Mouse (Mus musculus) skeletal muscle tissue, adult 2 months (tissue): ENCODE data around the gene Gm49510.
A peak's percentile ranks its signal among the peaks of the same experiment; 100 is the strongest.

Experiments used
- DNase-seq: peaks from one replicate; pipeline ENCODE4 v3.0.0-alpha.2; 2012; ENCODE audit warnings: low read depth, low spot score

The Gm49510 gene

DNA sequence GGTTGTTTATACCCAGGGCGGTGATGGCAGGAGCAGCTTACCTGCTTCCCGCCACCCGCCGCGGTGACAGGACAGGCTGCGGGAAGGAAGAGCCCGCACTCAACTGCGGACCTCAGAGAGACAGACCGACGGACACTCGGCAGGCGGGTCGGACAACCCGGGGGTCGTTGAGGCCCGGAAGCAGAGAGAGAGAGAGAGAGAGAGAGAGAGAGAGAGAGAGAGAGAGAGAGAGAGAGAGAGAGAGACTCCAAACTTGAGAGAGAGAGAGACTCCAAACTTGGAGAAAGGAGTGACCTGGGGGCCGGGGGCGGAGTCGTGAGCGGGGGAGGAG lies at the start of gene Gm49510:
Gene Gm49510, plus strand, starts transcription at position 259 of the 331 bp plus-strand sequence.
- no peak for DNase-seq

DNA sequence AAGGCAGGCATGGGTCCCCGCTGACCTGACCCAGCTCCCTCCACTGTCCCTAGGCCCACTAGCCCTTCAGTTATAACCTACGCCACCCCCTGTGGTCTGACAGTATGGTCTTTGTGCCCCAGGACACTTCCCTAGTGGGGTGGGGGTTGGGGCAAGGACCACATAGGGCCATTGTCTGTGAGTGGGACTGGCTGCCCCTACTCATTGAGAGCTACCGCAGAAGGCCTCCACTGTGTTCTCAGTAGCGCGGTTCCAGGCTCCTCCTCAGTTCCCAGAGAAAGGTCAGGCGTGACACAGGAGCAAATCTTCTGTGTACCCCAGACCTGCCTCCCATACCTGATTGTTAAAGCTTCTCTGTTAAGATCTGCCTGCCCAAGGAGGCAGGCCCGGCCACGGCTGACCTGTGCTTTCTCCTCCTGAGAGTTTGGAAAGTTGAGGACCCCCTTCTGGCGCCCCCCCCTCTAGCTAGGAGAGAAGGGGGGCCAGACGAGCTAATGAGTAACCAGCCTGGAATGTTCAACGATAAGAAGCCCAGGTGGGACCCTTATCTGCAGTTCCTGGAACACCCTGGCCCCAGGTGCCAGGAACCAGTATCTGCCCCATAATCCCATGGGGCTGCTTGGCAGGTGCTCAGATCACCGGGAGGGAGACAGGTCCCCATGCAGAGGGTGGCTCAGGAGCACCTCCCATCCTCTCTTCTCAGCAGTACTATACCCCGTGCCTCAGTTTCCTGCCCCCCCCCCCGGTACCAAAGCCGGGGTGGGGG lies 49.2 kb upstream of the Gm49510 start:
- no peak for DNase-seq

DNA sequence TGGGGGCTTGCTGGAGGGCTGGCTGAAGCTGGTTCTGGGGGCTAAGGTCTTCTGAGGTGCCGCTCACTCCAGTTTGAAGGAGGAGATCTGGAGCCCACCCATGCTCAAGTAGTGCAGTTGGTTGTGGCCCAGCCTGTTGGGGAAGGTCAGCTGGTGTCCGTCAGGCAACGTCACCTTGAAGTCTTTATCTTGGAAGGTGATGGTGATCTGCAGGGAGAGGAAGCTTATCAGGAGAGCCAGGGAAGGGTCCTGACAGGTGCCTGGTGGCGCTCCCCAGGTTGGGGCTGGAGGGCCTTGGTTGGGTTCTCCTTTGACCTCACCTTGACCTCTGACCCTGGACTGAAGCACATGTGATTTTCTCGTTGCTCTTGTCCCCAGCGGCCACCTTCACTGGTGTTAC lies 48.5 kb upstream of the Gm49510 start:
- no peak for DNase-seq

DNA sequence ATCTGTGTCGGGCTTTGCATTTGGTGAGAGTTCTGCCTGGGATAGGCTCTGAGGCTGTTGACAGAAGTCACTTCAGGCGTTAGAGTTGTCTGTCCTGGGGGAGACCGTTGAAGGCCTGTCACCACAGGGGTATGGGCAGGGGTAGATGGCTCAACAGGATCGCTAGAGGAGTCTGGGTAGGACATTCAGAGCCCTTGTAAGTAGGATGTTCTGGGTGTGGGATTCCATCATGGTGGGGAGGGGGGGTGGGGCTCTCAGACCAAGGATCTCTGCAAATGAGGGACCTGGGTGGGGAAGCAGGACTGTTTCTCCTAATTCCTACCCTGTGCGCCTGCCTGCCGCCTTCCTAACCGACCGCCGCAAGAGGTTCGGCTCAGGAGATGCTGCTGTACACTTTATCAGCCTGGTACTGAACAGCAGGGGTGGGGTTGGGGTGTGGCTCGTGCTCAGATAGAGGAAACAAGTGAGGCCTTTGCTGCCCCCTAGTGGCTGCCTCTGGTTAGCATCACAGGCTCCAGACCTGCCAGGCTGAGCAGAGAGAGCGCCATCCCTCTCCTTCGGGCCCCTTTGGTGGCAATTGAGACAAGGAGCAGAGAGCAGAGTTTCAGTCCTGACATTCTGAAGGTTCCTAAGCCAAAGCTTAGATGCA lies 47.8 kb upstream of the Gm49510 start:
- peak; percentile 79 for DNase-seq

- no peak for DNase-seq
These were observed 44.0 kb upstream of the Gm49510 start, which contains the start of gene Lgals2 for GRCm38 (mm10) chr15:78855303-78855965. Lgals2 (minus strand) TSS chr15:78855529.

GRCm38 (mm10) chr15:78857009-78857408 lies 42.5 kb upstream of the Gm49510 start:
- peak; percentile 74 for DNase-seq

DNA sequence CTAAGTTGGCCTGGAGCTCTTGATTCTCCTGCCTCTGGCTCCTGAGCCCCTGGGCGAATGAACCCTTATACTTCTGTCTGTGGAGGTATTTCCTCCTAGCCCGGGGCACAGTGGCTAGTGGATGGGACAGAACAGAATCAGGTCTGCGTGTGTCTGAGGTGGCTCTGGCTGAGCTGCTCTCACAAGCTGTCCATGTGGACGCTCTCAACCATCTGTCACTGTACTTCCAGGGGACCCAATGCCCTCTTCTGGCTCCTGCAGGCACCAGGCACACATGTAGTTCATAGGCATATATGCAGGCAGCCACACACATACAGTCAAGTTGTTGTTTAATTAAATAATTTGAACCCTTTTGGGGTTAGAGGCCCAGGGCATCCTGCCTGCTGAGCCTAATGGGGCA lies 40.2 kb upstream of the Gm49510 start:
- no peak for DNase-seq

- no peak for DNase-seq
These were observed 39.8 kb upstream of the Gm49510 start for GRCm38 (mm10) chr15:78859714-78860113.

GRCm38 (mm10) chr15:78862280-78862679 lies 37.2 kb upstream of the Gm49510 start:
- DNase-seq = no peak

DNA sequence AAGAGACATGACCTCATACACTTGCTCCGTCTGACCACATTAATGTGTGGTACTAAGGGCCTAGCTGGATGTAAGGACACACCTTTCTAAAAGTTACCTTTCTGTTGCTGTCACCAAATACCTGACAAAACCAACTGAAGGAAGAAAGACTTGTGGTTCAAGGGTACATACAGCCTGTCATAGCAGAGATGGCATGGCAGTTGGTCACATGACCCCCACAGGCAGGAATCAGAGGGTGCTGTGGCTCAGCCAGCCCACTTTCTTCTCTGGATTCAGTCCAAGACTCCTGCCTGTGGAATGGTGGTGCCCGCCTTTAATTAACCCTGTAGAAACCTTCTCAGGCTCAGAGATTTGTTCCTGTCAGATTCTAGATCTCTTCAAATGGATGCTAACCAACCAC lies 36.3 kb upstream of the Gm49510 start:
- no peak for DNase-seq

DNA sequence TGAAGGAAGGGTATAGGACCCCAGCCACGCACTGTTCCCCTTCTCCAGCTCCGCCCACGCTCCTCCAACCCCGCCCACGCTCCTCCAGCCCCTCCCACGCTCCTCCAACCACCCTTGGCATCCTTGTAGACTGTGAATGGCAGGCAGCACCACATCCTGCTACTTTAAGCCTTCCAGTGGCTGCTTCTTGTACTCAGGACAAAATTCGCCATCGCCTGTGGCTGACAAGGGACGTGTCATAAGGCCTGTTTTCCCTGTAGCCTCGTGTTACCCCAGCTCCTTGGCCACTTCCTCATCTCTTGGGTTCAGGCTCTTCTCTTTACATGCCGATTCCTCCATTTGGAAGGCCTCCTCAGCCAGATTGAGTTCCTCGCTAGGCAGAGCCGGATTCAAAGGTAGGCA lies 35.6 kb upstream of the Gm49510 start:
- no peak for DNase-seq

GRCm38 (mm10) chr15:78868398-78868797 lies 31.1 kb upstream of the Gm49510 start:
- DNase-seq = no peak

DNA sequence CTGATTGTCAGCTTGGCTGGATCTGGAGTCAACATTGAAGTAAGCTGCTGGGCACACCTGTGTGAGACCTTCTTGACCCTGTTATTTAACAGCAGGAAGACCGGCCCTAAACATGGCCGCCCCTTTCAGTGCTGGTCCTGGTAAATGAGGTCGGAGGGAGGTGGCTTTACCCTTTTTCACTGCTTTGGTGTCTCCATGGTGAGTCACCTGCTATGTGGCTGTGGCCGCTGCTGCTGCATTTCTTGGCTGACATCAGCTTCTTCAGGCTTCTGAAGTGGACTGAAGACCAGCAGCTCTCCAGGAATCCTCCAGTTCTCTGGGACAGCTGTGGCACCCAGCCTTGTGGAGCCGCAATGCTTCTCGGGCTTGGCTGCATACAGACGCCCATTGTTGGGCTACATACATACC lies 30.6 kb upstream of the Gm49510 start:
- DNase-seq = no peak

DNA sequence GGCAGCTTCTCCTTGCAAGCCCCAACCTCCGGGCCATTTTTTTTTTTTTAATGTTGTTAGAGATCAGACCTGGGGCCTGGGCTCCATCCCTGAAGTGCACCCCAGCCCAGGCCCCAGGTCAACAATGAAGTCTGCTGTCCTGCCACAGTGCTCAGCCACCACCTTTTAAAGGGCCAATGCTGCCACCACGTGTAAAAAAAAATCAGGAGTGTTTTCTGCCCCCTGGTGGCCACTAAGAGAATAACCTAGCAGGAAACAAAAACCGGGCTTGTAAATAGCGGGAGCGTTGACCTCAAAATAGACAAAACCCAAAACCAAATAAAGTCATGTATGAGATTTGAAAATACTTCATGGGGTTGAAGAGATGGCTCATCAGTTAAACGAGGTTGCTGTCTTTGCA lies 29.7 kb upstream of the Gm49510 start:
- DNase-seq = peak; percentile 56

GRCm38 (mm10) chr15:78872021-78872608 lies 27.4 kb upstream of the Gm49510 start:
- DNase-seq = no peak

DNA sequence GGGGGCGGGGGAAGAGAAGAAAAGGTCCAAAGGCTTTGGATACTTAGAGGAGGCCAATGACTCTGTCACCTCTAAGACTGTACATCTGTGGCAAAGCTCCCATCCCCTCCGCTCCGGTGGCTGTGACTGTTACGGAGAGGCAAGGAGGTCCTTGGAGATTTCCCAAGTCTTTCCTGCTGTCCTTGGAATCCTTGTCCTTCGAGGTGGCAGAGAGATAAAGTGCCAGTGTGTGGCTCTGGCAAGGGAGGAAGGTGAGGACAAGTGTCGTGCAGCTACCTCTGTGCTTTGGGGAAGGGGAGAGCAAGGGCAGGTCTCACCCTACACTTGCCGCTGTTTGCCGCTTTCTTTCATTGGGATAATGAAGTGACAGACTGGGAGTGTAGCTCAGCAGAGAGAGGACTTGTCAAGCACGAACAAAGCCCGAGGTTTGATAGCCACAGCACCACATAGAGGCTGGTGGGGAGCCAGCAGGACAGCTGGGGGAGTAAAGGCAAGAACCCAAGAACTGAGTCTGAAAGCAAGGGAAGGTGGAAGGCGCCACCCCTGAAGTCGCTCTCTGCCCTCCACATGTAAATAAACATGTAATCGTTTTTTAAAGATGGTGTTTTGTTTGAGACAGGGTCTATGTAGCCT lies 25.5 kb upstream of the Gm49510 start:
- DNase-seq = no peak

DNA sequence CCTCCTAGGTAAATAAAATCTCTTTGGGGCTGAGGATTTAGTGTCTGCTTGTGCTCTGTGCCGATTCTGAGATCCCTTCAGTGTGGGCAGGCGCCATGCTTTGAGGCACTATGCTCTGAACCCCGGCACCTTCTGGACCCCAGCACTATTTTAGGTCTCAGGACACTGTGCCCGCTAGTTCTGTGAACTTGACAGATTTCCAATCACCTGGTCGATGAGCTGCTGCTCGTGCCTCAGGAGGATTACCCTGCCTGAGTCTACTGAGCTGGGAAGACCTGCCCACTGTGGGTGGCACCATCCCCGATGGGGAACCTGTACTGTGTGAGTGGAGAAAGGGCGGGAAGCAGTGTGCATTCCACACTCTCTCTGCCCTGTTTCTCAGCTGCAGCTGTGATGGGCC lies 24.5 kb upstream of the Gm49510 start:
- no peak for DNase-seq

- DNase-seq = no peak
These were observed 23.9 kb upstream of the Gm49510 start for GRCm38 (mm10) chr15:78875537-78875936.

DNA sequence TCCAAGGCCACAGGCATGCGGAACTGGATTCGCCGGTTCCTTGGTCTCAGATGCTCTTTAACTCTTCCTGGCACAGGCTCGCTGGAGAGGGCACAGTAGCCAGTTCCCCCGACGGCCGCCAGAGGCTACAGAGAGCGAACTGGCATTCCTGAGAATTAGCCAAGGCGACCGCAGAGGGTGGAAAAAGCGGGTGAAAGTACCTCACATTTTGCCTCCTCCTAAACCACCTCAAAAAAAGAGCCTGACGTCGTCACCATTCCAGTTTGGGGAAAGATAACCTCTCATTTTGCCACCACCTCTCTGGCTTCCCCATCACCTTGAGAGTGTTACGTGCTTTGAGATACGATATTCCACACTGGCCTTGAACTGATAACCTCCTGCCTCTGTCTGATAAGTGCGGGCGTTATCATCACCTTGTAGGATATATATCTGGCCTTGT lies 23.2 kb upstream of the Gm49510 start:
- no peak for DNase-seq

DNA sequence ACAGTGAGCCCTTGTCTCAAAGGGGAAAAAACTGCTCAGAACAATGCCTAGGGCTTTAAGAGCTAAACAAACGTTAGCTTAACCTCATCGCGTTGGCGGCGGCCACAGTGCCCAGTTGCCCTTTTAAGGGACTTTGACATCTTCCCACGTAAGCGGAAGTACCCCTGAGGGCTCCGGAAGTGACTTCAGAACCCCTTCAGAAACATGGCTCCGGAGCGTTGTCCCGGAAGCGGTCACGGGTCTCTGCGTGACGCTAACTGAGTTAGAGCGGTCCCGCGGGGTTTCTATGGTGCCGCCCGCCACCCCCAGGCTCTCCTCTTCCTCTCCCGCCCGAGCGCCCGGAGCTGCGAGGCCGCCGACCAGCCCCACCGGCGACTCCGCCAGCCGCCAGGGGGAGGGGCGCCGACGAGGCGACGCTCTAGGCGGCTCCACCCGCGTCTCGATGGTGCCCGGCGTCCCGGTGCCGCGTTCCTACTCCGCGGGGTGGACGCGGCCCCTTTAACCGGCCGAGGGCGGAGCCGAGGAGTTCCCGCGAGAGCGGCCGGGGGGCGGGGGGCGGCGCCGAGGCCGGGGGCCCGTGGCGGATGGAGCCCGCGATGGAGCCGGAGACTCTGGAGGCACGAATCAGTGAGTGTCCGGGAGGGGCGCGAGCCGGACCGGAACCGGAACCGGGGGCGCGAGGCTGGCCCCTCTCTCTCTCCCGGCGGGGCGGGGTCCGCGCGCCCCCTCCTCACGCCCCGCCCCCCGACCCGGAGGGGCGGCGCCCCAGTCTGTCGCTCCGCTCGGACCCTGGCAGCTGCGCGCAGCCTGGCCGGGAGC lies 22.3 kb upstream of the Gm49510 start, which contains the start of gene Gga1:
Gene Gga1, plus strand, starts transcription at position 200 of the 819 bp plus-strand sequence.
- DNase-seq = peak; percentile 95
